Mouse (Mus musculus): ENCODE measurements around the gene Mmp20.

The Mmp20 gene

DNA sequence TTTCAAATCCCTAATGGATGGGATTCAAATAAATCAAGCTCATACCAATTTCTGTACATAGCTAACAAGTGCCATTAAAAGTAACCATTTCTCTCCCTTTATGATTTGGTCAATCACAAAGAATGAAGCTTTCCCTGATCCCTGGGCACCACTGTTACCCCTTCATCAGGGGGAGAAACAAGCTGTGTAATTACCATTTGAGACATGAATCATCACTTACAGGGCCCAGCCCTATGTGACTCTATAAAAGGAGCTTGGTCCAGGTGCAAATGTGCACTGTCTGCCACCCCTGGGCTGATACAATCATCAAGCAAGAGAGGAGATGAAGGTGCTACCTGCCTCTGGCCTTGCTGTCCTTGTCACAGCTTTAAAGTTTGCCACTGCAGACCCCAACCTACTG lies at the start of gene Mmp20:
Gene Mmp20 (plus strand): TSS at position 301 of the 400 bp plus-strand sequence.
- no peak for DNase-seq (ENCODE audit: low read depth, low spot score)

DNA sequence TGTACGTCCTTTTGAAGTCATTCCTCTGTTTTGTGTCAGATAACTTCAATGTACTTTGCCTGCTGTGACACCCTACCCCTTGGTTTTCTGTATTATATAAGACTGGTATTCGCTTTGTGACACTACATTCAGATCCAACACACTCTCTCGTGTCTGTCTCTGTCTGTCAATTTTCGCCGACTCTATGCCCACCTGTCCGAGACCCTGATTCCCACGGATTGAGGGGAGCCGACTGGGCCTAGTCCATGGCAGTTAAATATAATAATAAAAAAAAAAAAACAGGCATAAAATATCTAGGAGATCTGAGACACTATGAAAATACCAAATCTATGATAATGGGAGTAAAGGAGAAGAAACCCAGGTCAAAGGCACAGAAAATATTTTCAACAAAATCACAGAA lies 38.0 kb upstream of the Mmp20 start:
- no peak for DNase-seq (ENCODE audit: low read depth, low spot score)

GRCm38 (mm10) chr9:7593272-7593812 lies 34.7 kb upstream of the Mmp20 start:
- DNase-seq (ENCODE audit: low read depth, low spot score) = no peak

DNA sequence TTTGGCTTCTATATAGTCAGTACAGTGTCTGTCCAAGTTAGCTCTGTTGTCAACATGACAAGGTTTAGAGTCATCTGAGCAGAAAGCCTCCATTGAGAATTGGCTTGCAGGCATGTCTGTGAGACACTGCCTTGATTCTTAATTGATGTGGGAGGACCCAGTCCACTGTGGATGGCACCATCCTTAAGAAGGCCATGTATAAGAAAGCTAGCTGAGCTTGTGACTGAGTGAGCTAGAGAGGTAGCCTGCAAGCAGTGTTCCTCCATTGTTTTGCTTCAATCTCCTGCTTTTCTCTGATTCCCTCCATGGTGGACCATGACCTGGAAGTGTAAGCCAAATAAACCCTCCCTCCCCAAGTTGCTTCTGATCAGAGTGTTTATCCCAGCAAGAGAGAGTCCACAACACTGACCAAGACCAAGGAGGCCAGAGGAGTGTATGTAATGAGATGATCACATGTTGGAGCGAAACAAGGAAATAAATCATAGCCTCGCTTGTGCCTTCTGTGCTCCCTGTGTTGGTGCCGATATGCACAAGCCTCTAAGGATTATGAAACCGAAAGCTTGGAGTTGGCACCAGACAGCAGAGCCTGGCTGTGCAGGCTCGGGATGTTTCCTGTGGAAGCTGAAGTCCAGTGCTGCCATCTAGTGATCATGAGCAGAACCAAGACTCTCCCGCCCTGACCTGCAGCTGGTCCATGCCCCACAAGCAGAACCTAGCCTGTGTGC lies 33.1 kb upstream of the Mmp20 start:
- peak; percentile 73 for DNase-seq (ENCODE audit: low read depth, low spot score)

- DNase-seq (ENCODE audit: low read depth, low spot score) = peak; percentile 64
Measured at GRCm38 (mm10) chr9:7602982-7603742, 24.9 kb upstream of the Mmp20 start.

- no peak for DNase-seq (ENCODE audit: low read depth, low spot score)
Measured at GRCm38 (mm10) chr9:7604005-7604404, 24.0 kb upstream of the Mmp20 start.

GRCm38 (mm10) chr9:7605638-7606037 lies 22.4 kb upstream of the Mmp20 start:
- peak; percentile 15 for DNase-seq (ENCODE audit: low read depth, low spot score)

DNA sequence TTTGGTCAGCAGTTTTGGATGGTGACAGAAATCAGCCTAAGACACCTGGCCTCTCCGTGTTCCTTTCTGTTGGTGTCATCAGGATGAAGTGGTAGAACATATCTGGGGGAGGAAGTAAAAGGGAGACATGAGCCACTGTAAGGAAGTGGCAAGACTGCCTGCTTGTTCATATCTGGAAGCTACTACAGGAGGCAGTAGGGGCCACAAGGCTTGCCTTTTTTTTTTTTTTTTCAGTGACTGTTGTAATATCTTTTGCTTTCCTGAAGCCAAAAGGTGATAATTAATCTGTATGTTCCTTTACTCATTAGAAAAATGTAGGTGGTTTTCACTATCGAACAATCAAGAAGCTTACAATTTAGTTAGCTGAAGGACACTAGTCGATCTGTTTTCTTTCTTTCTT lies 5.4 kb upstream of the Mmp20 start:
- DNase-seq (ENCODE audit: low read depth, low spot score) = no peak

GRCm38 (mm10) chr9:7633936-7634335 lies 5.9 kb downstream of the Mmp20 start:
- DNase-seq (ENCODE audit: low read depth, low spot score) = peak; percentile 98

GRCm38 (mm10) chr9:7647901-7648300 lies 19.9 kb downstream of the Mmp20 start:
- peak; percentile 70 for DNase-seq (ENCODE audit: low read depth, low spot score)

DNA sequence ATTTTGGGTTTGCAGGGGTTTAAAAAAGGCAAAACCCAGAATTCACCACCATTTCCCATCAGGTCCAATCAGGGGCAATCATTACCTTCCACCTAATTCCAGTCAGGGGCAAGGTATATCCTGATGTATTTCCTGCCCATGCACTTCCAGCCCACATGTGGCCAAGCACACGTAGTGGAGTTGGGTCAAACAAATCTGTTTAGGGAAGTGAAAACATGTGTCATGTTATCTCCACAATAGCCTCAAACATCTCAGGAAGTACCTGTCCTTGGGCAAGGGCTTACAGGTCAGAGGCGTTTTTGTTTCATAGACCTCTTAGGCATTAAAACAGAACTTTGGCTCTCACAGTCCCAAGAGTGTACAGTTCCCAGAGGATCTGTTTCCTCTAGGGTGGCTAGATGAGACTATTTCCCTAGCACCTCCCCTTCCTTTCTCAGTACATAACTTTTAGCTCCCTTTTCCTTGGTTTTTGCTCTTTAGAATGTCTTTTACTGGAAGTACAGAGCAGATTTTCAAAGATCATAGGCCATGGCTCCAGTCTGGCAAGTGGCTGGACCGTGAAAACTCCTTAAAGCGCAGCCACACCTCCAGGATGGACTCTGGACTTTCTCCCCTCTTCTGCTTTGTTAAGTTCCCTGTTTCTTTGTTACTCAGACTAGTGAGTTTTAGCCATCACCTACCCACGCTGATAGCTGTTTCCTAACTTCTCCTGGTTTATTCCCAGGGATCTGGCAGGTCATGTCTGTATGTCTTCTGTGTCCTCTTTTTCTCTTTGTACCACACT lies 22.6 kb downstream of the Mmp20 start:
- no peak for DNase-seq (ENCODE audit: low read depth, low spot score)

DNA sequence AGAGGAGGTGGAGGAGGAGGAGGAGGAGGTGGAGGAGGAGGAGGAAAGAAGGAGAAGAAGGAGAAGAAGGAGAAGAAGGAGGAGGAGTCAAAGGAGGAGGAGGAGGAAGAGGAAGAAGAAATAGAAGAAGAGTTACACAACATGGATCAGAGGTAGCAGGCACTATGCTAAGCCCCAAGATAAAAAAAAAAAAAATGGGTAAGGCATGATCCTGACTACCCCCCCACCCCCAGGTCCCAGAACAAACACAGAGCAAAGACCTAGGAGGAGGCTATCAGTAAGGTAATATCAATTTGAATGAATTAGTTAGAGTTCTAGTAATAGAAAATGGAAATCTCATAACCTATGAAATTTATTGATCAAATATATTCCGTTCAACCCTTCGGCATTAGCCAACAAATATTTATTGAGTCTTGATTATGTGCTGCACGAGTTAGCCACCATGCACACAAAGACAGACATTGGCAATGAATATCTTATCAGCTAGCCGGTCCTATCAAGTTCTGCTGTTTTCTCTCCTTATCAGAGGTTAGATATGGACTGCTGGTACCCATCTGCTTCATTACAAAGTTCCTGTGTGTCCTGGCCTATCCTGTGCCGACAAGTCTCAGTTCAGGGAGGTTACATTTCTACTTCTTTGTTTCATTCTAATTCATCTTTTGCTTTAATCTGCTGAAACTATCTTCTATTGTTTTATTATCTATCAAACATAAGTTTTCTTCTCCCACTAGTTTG lies 24.5 kb downstream of the Mmp20 start:
- no peak for DNase-seq (ENCODE audit: low read depth, low spot score)

DNA sequence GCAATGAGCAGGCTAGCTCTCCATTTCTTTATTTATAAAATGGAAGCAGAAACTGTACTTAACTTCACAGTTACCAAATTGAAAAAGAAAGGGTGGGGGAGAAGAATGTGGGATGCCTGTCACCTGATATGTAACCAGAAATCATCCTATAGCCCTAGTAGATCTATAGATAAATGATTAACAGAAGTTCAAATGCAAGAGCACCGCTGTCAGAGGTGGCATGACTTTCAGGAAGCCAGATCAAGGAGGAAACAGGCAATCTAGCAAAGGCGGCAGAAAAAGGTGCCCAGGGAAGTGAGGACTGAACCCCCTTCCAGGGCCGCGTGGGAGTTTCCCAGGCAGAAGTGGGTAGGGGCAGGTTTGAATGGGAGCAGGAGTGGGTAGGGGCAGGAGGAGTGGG lies 29.9 kb downstream of the Mmp20 start:
- DNase-seq (ENCODE audit: low read depth, low spot score) = no peak

DNA sequence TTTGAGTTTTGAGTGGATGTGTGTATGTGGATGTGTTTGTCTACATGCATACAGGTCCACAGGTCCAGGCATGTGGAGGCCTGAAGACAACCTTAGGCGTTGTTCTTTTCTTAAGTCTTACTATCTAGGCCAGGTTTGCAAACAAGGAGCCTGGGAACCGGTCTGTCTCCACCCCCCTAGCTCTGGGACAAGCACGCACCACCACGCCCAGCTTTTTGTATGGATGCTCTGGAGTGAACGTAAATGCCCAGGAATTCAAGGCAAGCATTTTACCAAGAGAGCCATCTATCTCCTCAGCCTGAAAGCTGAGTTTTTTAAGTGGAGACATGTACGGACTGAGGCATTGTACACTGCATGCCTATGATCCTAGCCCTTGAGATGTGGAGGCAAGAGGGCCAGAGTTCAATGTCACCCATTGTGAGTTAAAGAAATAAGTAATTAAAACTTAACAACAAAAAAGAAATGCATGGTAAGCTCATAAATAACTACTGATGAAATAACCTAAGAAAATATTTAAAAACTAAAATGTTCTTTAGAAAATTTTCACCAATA lies 31.5 kb downstream of the Mmp20 start:
- peak; percentile 73 for DNase-seq (ENCODE audit: low read depth, low spot score)

DNA sequence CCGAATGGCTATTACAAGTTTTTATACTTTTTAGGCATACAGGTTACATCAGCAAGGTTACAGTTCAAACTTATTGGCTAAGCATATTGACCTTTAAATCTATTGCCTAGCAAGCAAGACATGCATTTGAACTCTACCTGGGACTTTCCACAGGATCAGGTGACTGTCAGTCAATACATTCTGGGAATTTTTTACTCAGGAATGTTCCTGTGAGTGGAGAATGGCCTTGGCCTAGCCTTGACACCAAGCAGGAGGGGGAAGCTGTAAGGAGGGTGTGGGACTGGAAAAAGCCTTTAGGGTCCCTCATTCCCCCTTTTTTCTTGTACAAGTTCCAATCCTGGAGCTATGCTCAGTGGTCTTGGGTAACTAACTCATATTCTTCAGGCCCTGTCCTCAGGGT lies 33.3 kb downstream of the Mmp20 start:
- DNase-seq (ENCODE audit: low read depth, low spot score) = peak; percentile 63

- no peak for DNase-seq (ENCODE audit: low read depth, low spot score)
Measured at GRCm38 (mm10) chr9:7669674-7670073, 41.6 kb downstream of the Mmp20 start.

DNA sequence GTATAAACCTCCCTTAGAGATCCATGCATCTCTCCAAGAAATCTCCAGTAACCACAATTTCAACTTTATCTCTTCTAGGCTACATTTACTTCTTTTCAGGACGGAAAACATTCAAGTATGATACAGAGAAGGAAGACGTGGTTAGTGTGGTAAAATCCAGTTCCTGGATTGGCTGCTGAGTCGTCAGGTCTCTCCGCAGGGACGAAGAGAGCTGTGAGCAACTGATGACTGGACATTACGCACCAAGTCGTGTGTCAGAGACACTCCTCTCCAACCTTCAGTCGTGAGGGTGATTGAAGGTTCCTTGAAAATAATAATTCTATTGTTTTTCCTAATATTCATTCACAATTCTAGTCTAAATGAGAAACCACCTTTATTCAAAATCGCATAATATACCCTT lies 45.0 kb downstream of the Mmp20 start:
- DNase-seq (ENCODE audit: low read depth, low spot score) = no peak

GRCm38 (mm10) chr9:7678154-7678837 lies 50.3 kb downstream of the Mmp20 start:
- no peak for DNase-seq (ENCODE audit: low read depth, low spot score)

GRCm38 (mm10) chr9:7682081-7682618 lies 54.1 kb downstream of the Mmp20 start:
- no peak for DNase-seq (ENCODE audit: low read depth, low spot score)

DNA sequence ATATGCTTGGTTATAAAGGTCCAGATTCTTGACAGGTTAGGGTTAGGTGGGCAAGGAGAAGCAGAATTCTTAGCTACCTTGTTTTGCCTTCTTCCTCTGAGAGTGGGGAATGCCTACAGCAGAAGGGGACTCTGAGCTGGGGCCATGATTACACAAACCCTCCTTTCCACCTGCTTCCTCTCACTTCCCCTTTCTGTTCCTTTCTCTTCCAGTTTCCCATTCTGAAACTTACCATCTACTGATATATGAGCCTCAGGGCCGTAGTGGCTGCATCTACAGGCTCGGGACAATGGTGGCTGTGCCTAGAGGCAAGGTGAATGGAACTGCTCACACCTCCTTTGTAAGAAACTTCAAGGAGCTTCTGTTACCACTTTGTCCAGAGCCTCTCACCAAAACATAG lies 58.0 kb downstream of the Mmp20 start:
- DNase-seq (ENCODE audit: low read depth, low spot score) = no peak
